Mouse (Mus musculus) CH12.LX (cell line): ENCODE data around the gene Clmn. TPM values are rescaled to one million over a fixed set of nuclear protein-coding genes. Genes with fewer than 3 reads are reported as not detected.
A peak's percentile ranks its signal among the peaks of the same experiment; 100 is the strongest.
"Not testable (repeated sequence)": the region's sequence is repeated elsewhere in the genome, so short reads cannot be mapped to it uniquely, and the experiment has no call there.

Experiments
- DNase-seq: peaks from one replicate; pipeline ENCODE4 v3.0.0-alpha.2; 2013; ENCODE audit errors: extremely low read depth
- H3K27ac ChIP-seq: 2 replicates; pipeline ENCODE4 v1.5.1; 2012; ENCODE audit warnings: low read depth, mild to moderate bottlenecking, control low read depth, moderate library complexity; ENCODE audit not compliant: insufficient read depth
- H3K27me3 ChIP-seq: replicated peaks from 2 replicates; pipeline ENCODE3; 2012; ENCODE audit warnings: inconsistent platforms
- H3K36me3 ChIP-seq, 2 experiments: replicated peaks in 1 of 2; 2 replicates each; pipeline versions ENCODE3 to v1.6.1; 2012; ENCODE audit warnings: inconsistent platforms in 1 of 2, low read length in 1 of 2, mild to moderate bottlenecking in 1 of 2, mixed read lengths in 1 of 2, moderate library complexity in 1 of 2; ENCODE audit not compliant: control insufficient read depth in 1 of 2, insufficient read depth in 1 of 2
- H3K4me1 ChIP-seq, 2 experiments: 2 replicates each; pipeline ENCODE4 v1.6.1; 2012; ENCODE audit warnings: inconsistent platforms in 1 of 2, moderate library complexity in 1 of 2; ENCODE audit not compliant: insufficient read depth in 2 of 2, control insufficient read depth in 1 of 2
- H3K4me2 ChIP-seq: 2 replicates; pipeline ENCODE4 v1.6.1; 2012; ENCODE audit warnings: low read depth, mild to moderate bottlenecking, control low read depth; ENCODE audit not compliant: poor library complexity, insufficient read depth, severe bottlenecking
- H3K4me3 ChIP-seq, 3 experiments: fragments of 150-350 bp in 1 of 3; sonication (generic) in 1 of 3; replicated peaks in 1 of 3; 2 replicates each; pipeline versions ENCODE3 to v1.5.1; 2011 to 2012; ENCODE audit warnings: low read depth in 2 of 3, low read length in 2 of 3, mild to moderate bottlenecking in 2 of 3, moderate library complexity in 2 of 3, control low read depth in 1 of 3, improper control_type of control experiment in 1 of 3, inconsistent platforms in 1 of 3, mixed read lengths in 1 of 3; ENCODE audit not compliant: poor library complexity in 1 of 3
- H3K79me2 ChIP-seq: replicated peaks from 2 replicates; pipeline ENCODE4 v1.6.1; 2012; ENCODE audit warnings: mild to moderate bottlenecking, moderate library complexity; ENCODE audit not compliant: control insufficient read depth, poor library complexity, insufficient read depth, severe bottlenecking; ENCODE audit errors: extremely low read depth
- H3K9ac ChIP-seq: 2 replicates; pipeline ENCODE4 v1.6.1; 2012; ENCODE audit warnings: low read depth, mild to moderate bottlenecking, control low read depth, moderate library complexity; ENCODE audit not compliant: insufficient read depth
- H3K9me3 ChIP-seq: replicated peaks from 2 replicates; pipeline ENCODE3; 2012; ENCODE audit warnings: low read length, inconsistent platforms, mixed read lengths
- CHD1 ChIP-seq: IDR thresholded peaks from 2 replicates; pipeline ENCODE4 v1.6.1; 2012; ENCODE audit warnings: low read depth, low read length, improper control_type of control experiment, inconsistent platforms
- CHD2 ChIP-seq: IDR thresholded peaks from 2 replicates; pipeline ENCODE4 v1.6.1; 2011; ENCODE audit warnings: low read length, improper control_type of control experiment
- CTCF ChIP-seq, 2 experiments: IDR thresholded peaks in 1 of 2; conservative IDR thresholded peaks in 1 of 2; 2 replicates each; pipeline ENCODE4 v1.5.1; 2011 to 2012; ENCODE audit warnings: low read depth in 2 of 2, low read length in 2 of 2, improper control_type of control experiment in 1 of 2, inconsistent platforms in 1 of 2, mild to moderate bottlenecking in 1 of 2, moderate library complexity in 1 of 2
- IRF4 ChIP-seq: IDR thresholded peaks from 2 replicates; pipeline ENCODE4 v1.6.1; 2014; ENCODE audit warnings: low read depth, mild to moderate bottlenecking, inconsistent platforms, low read length, improper control_type of control experiment
- MAFK ChIP-seq: IDR thresholded peaks from 2 replicates; pipeline ENCODE4 v1.6.1; 2011; ENCODE audit warnings: low read length, improper control_type of control experiment; ENCODE audit not compliant: insufficient replicate concordance
- NELFE ChIP-seq: IDR thresholded peaks from 2 replicates; pipeline ENCODE4 v1.6.1; 2011; ENCODE audit warnings: low read depth, low read length, improper control_type of control experiment
- NRF1 ChIP-seq: IDR thresholded peaks from 2 replicates; pipeline ENCODE4 v1.6.1; 2014; ENCODE audit warnings: low read depth, mild to moderate bottlenecking, inconsistent platforms, low read length, improper control_type of control experiment, moderate library complexity
- POLR2A ChIP-seq: IDR thresholded peaks from 2 replicates; pipeline ENCODE4 v1.6.1; 2011; ENCODE audit warnings: low read depth, mild to moderate bottlenecking, improper control_type of control experiment, low read length
- RAD21 ChIP-seq: IDR thresholded peaks from 2 replicates; pipeline ENCODE4 v1.6.1; 2011; ENCODE audit warnings: low read depth, mild to moderate bottlenecking, low read length, improper control_type of control experiment, moderate library complexity
- RCOR1 ChIP-seq: conservative IDR thresholded peaks from 2 replicates; pipeline ENCODE4 v1.6.1; 2012; ENCODE audit warnings: low read depth, mild to moderate bottlenecking, inconsistent platforms, low read length, improper control_type of control experiment
- SMC3 ChIP-seq: IDR thresholded peaks from 2 replicates; pipeline ENCODE4 v1.6.1; 2011; ENCODE audit warnings: low read depth, low read length, improper control_type of control experiment
- TCF12 ChIP-seq: IDR thresholded peaks from 2 replicates; pipeline ENCODE4 v1.6.1; 2014; ENCODE audit warnings: low read depth, mild to moderate bottlenecking, inconsistent platforms, low read length, improper control_type of control experiment
- UBTF ChIP-seq: IDR thresholded peaks from 2 replicates; pipeline ENCODE4 v1.6.1; 2012; ENCODE audit warnings: low read depth, mild to moderate bottlenecking, inconsistent platforms, low read length, improper control_type of control experiment, moderate library complexity
- USF2 ChIP-seq: conservative IDR thresholded peaks from 2 replicates; pipeline ENCODE4 v1.6.1; 2011; ENCODE audit warnings: low read depth, low read length, improper control_type of control experiment
- ZC3H11A ChIP-seq: IDR thresholded peaks from 2 replicates; pipeline ENCODE4 v1.6.1; 2012; ENCODE audit warnings: low read depth, mild to moderate bottlenecking, inconsistent platforms, low read length, improper control_type of control experiment
- ZNF384 ChIP-seq: IDR thresholded peaks from 2 replicates; pipeline ENCODE4 v1.6.1; 2012; ENCODE audit warnings: low read depth, low read length, improper control_type of control experiment, inconsistent platforms
- dilution Hi-C: fragments of 300-500 bp; cut with MboI; formaldehyde crosslinking; loops from 2 replicates; pipeline ENCODE4 v1.14.3; 2020; ENCODE audit warnings: low sequenced_read_pairs; ENCODE audit not compliant: extremely low pct_unique_long_range_greater_than_20kb, extremely low pct_ligation_motif_present
- in situ Hi-C: fragments of 300-500 bp; cut with MboI; formaldehyde crosslinking; loops from 3 replicates; pipeline ENCODE4 v1.14.3; 2019; ENCODE audit warnings: low sequenced_read_pairs, low pct_ligation_motif_present, low pct_unique_long_range_greater_than_20kb, mixed read lengths
- polyA plus RNA-seq: library from polyadenylated mRNA; unstranded; fragments of >175 nt; gene quantifications from 2 replicates; pipeline ENCODE4 v1.2.1, GENCODE M21; 2012; ENCODE audit warnings: low read depth; ENCODE audit not compliant: insufficient read length
- total RNA-seq, 2 experiments: library from RNA; depleted of rRNA; stranded (reverse); fragments of 300-350 nt in 1 of 2; fragments of >200 nt in 1 of 2; gene quantifications; 2 replicates each; pipeline ENCODE4 v1.2.3; 2012 to 2014

Gene Clmn
- total and polyA plus RNA-seq, 3 experiments = not detected

GRCm38 (mm10) chr12:104830283-104830639 is 34.6 kb downstream of the Clmn start:
- Histone ChIP-seq H3K79me2 (no peaks in the 10 kb centered on the region), H3K27ac (no peak overlapping the region), H3K4me2 (no peak overlapping the region), H3K9me3 (peaks cover 3% of the 10 kb centered on the region), H3K9ac (no peak overlapping the region), H3K27me3 (peaks cover 73% of the 10 kb centered on the region), H3K36me3 (no peaks in the 10 kb centered on the region), H3K4me3 (no peak overlapping the region), H3K4me1 (no peaks in the 10 kb centered on the region)
- DNase-seq = no peak
- in situ Hi-C loops = no loop called here
- dilution Hi-C loops = no loop called here
- TF ChIP-seq MAFK (no peak), CHD1 (no peak), NRF1 (no peak), RCOR1 (no peak), CHD2 (no peak), IRF4 (no peak), SMC3 (no peak), USF2 (no peak), POLR2A (no peak), CTCF (conservative IDR thresholded peaks at IDR 0.05 in 1 of 2, IDR thresholded peaks at IDR 0.05 in 1 of 2; ENCODE audit: low read depth in 2 of 2, low read length in 2 of 2) (no peak), TCF12 (no peak), ZC3H11A (no peak)

- TF ChIP-seq RAD21 (peak; percentile 29), NELFE (no peak), UBTF (no peak), CTCF (conservative IDR thresholded peaks at IDR 0.05 in 1 of 2, IDR thresholded peaks at IDR 0.05 in 1 of 2; ENCODE audit: low read depth in 2 of 2, low read length in 2 of 2) (peak in 1 of 2 experiments; percentile 56; a peak in 2 of 4 replicates), ZNF384 (no peak), SMC3 (peak; percentile 24; the same call in 1 of the 2 replicates)
- Histone ChIP-seq H3K4me1 (no peaks in the 10 kb centered on the region), H3K79me2 (no peaks in the 10 kb centered on the region), H3K27me3 (peaks cover 69% of the 10 kb centered on the region), H3K36me3 (no peaks in the 10 kb centered on the region), H3K9ac (no peak overlapping the region), H3K4me3 (no peak overlapping the region), H3K27ac (no peak overlapping the region), H3K4me2 (no peak overlapping the region), H3K9me3 (peaks cover 3% of the 10 kb centered on the region)
- peak; percentile 12 for DNase-seq
- dilution Hi-C loops (no loop called here), in situ Hi-C loops (no loop called here)
These were observed 35.1 kb downstream of the Clmn start for GRCm38 (mm10) chr12:104829596-104830282.

GRCm38 (mm10) chr12:104828986-104829385 is 35.9 kb downstream of the Clmn start:
- in situ Hi-C loops, dilution Hi-C loops, H3K79me2 ChIP-seq, H3K27ac ChIP-seq, H3K4me3 ChIP-seq, H3K4me2 ChIP-seq, H3K9ac ChIP-seq, H3K36me3 ChIP-seq, DNase-seq, H3K4me1 ChIP-seq, H3K9me3 ChIP-seq: not testable (repeated sequence)
- peaks cover 63% of the 10 kb centered on the region for H3K27me3 ChIP-seq
